Mouse (Mus musculus): ENCODE data around the gene Zfp106. TPM values are rescaled to one million over a fixed set of nuclear protein-coding genes. Genes with fewer than 3 reads are reported as not detected.
"Not testable (repeated sequence)": the region's sequence is repeated elsewhere in the genome, so short reads cannot be mapped to it uniquely, and the experiment has no call there.

Zfp106 gene
- polyA plus RNA-seq, 1 experiment: 24.3 TPM

- no peaks in the 10 kb centered on the region for H3K27me3 ChIP-seq (ENCODE audit: control insufficient read depth, insufficient read depth, low read length)
- DNase-seq (ENCODE audit: low read depth in 1 of 2, low spot score in 2 of 2): no peak
- WGBS: under 1% methylated on average over 22 of the region's 22 CpGs
- no peak for TF ChIP-seq CTCF (IDR thresholded peaks at IDR 0.05; ENCODE audit: extremely low read depth, insufficient read depth, insufficient read length, insufficient replicate concordance)
- TF ChIP-seq POLR2A (IDR thresholded peaks at IDR 0.05; ENCODE audit: low read depth, low read length): no peak
- peak overlapping the region; percentile 77 for H3K4me3 ChIP-seq (ENCODE audit: extremely low read depth, insufficient read depth, insufficient read length)
- H3K4me1 ChIP-seq (ENCODE audit: control insufficient read depth, insufficient read depth, insufficient read length): peaks cover 3% of the 10 kb centered on the region; the same call in 1 of the 2 replicates
- H3K36me3 ChIP-seq (ENCODE audit: control insufficient read depth, insufficient read depth, low read length): no peaks in the 10 kb centered on the region
- H3K27ac ChIP-seq (ENCODE audit: insufficient read depth, low read length): peak overlapping the region; percentile 68
These were observed 4.2 kb upstream of the Zfp106 start for GRCm38 (mm10) chr2:120567798-120568320.

- peak; percentile 75 to 86 for DNase-seq (ENCODE audit: low read depth in 1 of 2, low spot score in 2 of 2)
- no peaks in the 10 kb centered on the region for H3K27me3 ChIP-seq (ENCODE audit: control insufficient read depth, insufficient read depth, low read length)
- 2% methylated on average over 42 of the region's 42 CpGs for WGBS
- peak within 1 kb of the TSS; percentile 77 for H3K4me3 ChIP-seq (ENCODE audit: extremely low read depth, insufficient read depth, insufficient read length)
- TF ChIP-seq POLR2A (IDR thresholded peaks at IDR 0.05; ENCODE audit: low read depth, low read length) (0 out of 2 replicates have a peak, but pooled peaks have one; percentile 34), CTCF (IDR thresholded peaks at IDR 0.05; ENCODE audit: extremely low read depth, insufficient read depth, insufficient read length, insufficient replicate concordance) (no peak)
- peak within 1 kb of the TSS; percentile 68 for H3K27ac ChIP-seq (ENCODE audit: insufficient read depth, low read length)
- no peaks in the 10 kb centered on the region for H3K36me3 ChIP-seq (ENCODE audit: control insufficient read depth, insufficient read depth, low read length)
- H3K4me1 ChIP-seq (ENCODE audit: control insufficient read depth, insufficient read depth, insufficient read length): peaks cover 3% of the 10 kb centered on the region; the same call in 1 of the 2 replicates
These were observed 3.5 kb upstream of the Zfp106 start, which contains the start of gene Snap23 for GRCm38 (mm10) chr2:120566886-120567797. Gene Snap23 (plus strand): TSS chr2:120567671.

GRCm38 (mm10) chr2:120565363-120565762 is 1.7 kb upstream of the Zfp106 start:
- no peak overlapping the region for H3K27ac ChIP-seq (ENCODE audit: insufficient read depth, low read length)
- 46% methylated on average over 2 of the region's 2 CpGs for WGBS
- peaks cover 3% of the 10 kb centered on the region; the same call in 1 of the 2 replicates for H3K4me1 ChIP-seq (ENCODE audit: control insufficient read depth, insufficient read depth, insufficient read length)
- no peaks in the 10 kb centered on the region for H3K27me3 ChIP-seq (ENCODE audit: control insufficient read depth, insufficient read depth, low read length)
- no peak overlapping the region for H3K4me3 ChIP-seq (ENCODE audit: extremely low read depth, insufficient read depth, insufficient read length)
- H3K36me3 ChIP-seq (ENCODE audit: control insufficient read depth, insufficient read depth, low read length): no peaks in the 10 kb centered on the region
- TF ChIP-seq POLR2A (IDR thresholded peaks at IDR 0.05; ENCODE audit: low read depth, low read length) (no peak), CTCF (IDR thresholded peaks at IDR 0.05; ENCODE audit: extremely low read depth, insufficient read depth, insufficient read length, insufficient replicate concordance) (no peak)
- no peak for DNase-seq (ENCODE audit: low read depth in 1 of 2, low spot score in 2 of 2)

GRCm38 (mm10) chr2:120564548-120565188 is 1.0 kb upstream of the Zfp106 start:
- H3K4me3 ChIP-seq (ENCODE audit: extremely low read depth, insufficient read depth, insufficient read length); DNase-seq (ENCODE audit: low read depth in 1 of 2, low spot score in 2 of 2); H3K27me3 ChIP-seq (ENCODE audit: control insufficient read depth, insufficient read depth, low read length); H3K4me1 ChIP-seq (ENCODE audit: control insufficient read depth, insufficient read depth, insufficient read length); H3K27ac ChIP-seq (ENCODE audit: insufficient read depth, low read length); H3K36me3 ChIP-seq (ENCODE audit: control insufficient read depth, insufficient read depth, low read length): not testable (repeated sequence)
- WGBS: 78% methylated on average over 4 of the region's 4 CpGs

- H3K4me1 ChIP-seq (ENCODE audit: control insufficient read depth, insufficient read depth, insufficient read length): peaks cover 3% of the 10 kb centered on the region; the same call in 1 of the 2 replicates
- DNase-seq (ENCODE audit: low read depth in 1 of 2, low spot score in 2 of 2): no peak
- peak overlapping the region; percentile 78 for H3K27ac ChIP-seq (ENCODE audit: insufficient read depth, low read length)
- 12% methylated on average over 9 of the region's 9 CpGs for WGBS
- peak overlapping the region; percentile 81 for H3K4me3 ChIP-seq (ENCODE audit: extremely low read depth, insufficient read depth, insufficient read length)
- TF ChIP-seq CTCF (IDR thresholded peaks at IDR 0.05; ENCODE audit: extremely low read depth, insufficient read depth, insufficient read length, insufficient replicate concordance): no peak
- TF ChIP-seq POLR2A (IDR thresholded peaks at IDR 0.05; ENCODE audit: low read depth, low read length): no peak
- no peaks in the 10 kb centered on the region for H3K27me3 ChIP-seq (ENCODE audit: control insufficient read depth, insufficient read depth, low read length)
- H3K36me3 ChIP-seq (ENCODE audit: control insufficient read depth, insufficient read depth, low read length): no peaks in the 10 kb centered on the region
These were observed 796 bp downstream of the Zfp106 start for GRCm38 (mm10) chr2:120562859-120563234.

- Histone ChIP-seq H3K36me3 (ENCODE audit: control insufficient read depth, insufficient read depth, low read length) (no peaks in the 10 kb centered on the region), H3K4me1 (ENCODE audit: control insufficient read depth, insufficient read depth, insufficient read length) (no peaks in the 10 kb centered on the region), H3K27ac (ENCODE audit: insufficient read depth, low read length) (no peak overlapping the region), H3K27me3 (ENCODE audit: control insufficient read depth, insufficient read depth, low read length) (no peaks in the 10 kb centered on the region), H3K4me3 (ENCODE audit: extremely low read depth, insufficient read depth, insufficient read length) (no peak overlapping the region)
- WGBS: 74% methylated on average over 1 of the region's 1 CpGs
- no peak for TF ChIP-seq POLR2A (IDR thresholded peaks at IDR 0.05; ENCODE audit: low read depth, low read length)
- no peak for TF ChIP-seq CTCF (IDR thresholded peaks at IDR 0.05; ENCODE audit: extremely low read depth, insufficient read depth, insufficient read length, insufficient replicate concordance)
- DNase-seq (ENCODE audit: low read depth in 1 of 2, low spot score in 2 of 2): no peak
These were observed 2.1 kb downstream of the Zfp106 start for GRCm38 (mm10) chr2:120561524-120561923.

All from spleen, adult 2 months (tissue).